Mouse (Mus musculus) right cerebral cortex, adult 2 months (tissue): Measurements from ENCODE around the gene Fam81b.
A peak's percentile ranks its signal among the peaks of the same experiment; 100 is the strongest.

Experiments
- DNase-seq, 2 experiments: peaks; one replicate each; pipeline ENCODE4 v3.0.0; 2021 to 2022; ENCODE audit warnings: low spot score in 2 of 2

Gene Fam81b

GRCm38 (mm10) chr13:76194937-76195336 lies 109.9 kb downstream of the Fam81b start:
- no peak for DNase-seq

GRCm38 (mm10) chr13:76190273-76190672 lies 114.6 kb downstream of the Fam81b start:
- no peak for DNase-seq

- DNase-seq = peak; percentile 45 to 60
These were observed 115.7 kb downstream of the Fam81b start for GRCm38 (mm10) chr13:76189190-76189589.

DNA sequence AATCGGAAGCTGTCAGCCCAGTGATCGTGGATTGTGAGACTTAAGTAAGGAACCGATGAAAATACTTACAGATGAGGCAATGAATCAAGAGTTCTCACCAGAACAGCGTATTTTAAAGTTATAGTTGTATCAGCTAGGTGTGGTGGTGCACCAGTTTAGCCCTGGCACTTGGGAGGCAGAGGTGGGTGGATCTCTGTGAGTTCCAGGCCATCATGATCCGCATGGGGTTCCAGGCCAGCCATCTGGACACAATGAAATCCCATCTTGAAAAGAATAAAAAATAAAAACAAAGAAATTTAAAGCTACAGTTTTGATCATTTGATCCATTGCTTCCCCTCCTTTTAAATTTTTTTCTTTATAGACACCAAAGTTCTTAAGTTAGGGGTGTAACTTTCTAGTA lies 117.2 kb downstream of the Fam81b start:
- DNase-seq = no peak

- DNase-seq = no peak
These were observed 126.2 kb downstream of the Fam81b start for GRCm38 (mm10) chr13:76178700-76179099.

- no peak for DNase-seq
These were observed 130.6 kb downstream of the Fam81b start for GRCm38 (mm10) chr13:76174297-76174696.

DNA sequence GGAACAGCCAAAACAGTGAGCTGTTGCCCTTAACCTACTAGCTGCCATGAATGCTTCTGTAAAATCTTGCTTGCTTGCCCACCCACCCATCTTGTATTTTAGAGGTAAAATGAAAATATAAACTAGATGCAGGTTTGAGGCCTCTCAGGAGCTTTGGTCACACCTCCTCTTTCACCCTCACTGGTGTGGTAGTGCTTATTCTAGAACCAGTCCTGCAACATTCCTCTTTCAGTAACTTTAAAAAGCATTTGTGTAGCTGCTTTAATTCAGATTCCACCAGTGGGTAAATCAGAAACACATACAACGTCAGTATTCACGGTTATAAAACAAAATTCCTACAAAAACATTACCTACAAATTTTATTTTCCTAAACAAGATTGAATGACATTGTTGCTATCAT lies 144.3 kb downstream of the Fam81b start:
- DNase-seq = no peak

DNA sequence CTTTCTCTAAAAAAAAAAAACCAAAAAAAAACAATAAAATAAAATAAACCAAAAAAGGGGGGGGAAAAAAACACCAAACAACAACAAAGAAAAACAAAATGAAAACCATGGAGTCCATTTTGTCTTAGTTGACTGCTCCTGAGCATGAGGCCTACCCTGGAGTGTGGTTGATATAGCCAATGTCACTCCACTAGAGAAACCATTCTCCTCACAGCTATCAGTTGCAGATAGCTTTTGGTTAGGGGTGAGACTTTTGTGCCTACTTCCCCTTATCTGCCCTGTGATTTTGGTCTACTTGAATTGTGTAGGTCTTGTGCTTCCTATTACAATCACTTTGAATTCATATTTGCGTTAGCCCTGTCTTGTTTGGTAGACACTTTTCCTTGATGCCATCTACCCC lies 147.4 kb downstream of the Fam81b start:
- DNase-seq = no peak

DNA sequence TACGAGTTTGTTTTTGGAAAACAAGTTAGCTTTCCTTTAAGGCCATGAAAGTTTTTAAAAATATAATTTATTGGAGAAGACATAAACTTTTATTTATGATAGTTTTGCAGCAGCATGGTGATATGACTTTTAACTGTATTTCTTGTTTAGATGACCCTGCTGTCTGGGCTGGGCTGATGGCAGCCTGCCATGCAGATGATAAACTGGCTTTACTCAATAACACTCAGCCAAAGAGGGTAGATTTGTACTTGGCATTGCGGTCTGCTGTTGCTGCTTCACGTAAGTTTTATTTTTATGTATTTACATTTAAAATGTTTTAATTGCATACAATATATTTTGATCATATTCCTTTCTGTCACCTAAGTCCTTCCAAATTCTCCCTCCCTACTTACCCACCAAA lies 147.8 kb downstream of the Fam81b start:
- no peak for DNase-seq
